Mouse (Mus musculus): ENCODE data around the gene Zbtb32.

The Zbtb32 gene

GRCm38 (mm10) chr7:30549880-30550279 lies 48.8 kb downstream of the Zbtb32 start:
- no peak for DNase-seq (ENCODE audit: extremely low spot score, low read depth, low spot score)

DNA sequence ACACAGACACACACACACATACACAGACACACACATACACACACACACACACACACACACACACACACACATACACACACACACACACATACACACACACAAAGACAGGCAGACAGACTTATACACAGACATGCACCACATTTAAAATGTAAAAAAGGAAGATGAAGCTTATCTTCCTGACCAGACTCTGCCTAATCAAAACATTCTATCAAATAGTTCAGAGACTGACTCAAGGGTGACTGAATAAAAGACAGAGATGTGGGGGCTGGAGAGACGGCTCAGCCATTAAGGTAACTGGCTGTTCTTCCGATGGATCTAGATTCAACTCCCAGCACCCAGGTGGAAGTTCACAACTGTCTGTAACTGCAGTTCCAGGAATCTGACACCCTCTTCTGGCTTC lies 54.4 kb downstream of the Zbtb32 start:
- DNase-seq (ENCODE audit: extremely low spot score, low read depth, low spot score): no peak

- no peak for DNase-seq (ENCODE audit: extremely low spot score, low read depth, low spot score)
Observed at GRCm38 (mm10) chr7:30540572-30540971, 58.1 kb downstream of the Zbtb32 start.

Measured in hindlimb bud, embryonic 11.5 days (tissue).